Mouse (Mus musculus) erythroblast, embryonic 14.5 days (primary cell): Measurements from ENCODE around the gene Bbs4.

Experiments
- GATA1 ChIP-seq: IDR thresholded peaks from 2 replicates; pipeline ENCODE4 v1.6.1; 2012; ENCODE audit warnings: low read length, inconsistent platforms, mixed read lengths
- TAL1 ChIP-seq: IDR thresholded peaks from 3 replicates; pipeline ENCODE4 v1.6.1; 2012; ENCODE audit warnings: low read length, inconsistent platforms, mixed read lengths

DNA sequence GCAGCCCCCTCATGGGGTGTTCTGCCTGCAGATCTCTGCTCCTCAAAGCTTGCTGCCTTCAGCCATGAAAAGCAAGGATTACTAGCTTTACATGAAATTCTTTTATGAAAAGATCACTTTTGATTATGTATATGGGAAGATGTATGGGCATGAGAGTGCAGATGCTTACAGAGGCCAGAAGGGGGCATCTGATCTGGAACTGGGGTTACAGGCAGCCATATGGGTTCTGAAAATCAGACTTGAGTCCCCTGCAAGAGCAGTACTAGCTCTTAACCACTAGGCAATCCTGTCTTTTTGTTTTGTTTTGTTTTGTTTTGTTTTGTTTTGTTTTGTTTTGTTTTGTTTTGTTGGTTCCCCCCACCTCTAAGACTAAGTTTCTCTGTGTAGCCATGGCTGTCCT is 80.1 kb downstream of the Bbs4 start:
- no peak for TF ChIP-seq GATA1
- TF ChIP-seq TAL1, result no peak
